Mouse (Mus musculus): ENCODE data around the gene 4430402I18Rik.

The 4430402I18Rik gene

GRCm38 (mm10) chr19:28969231-28969630 lies 1.6 kb upstream of the 4430402I18Rik start:
- DNase-seq (ENCODE audit: inconsistent age in 2 of 2, low spot score in 1 of 2) = peak; percentile 45 to 81

GRCm38 (mm10) chr19:28968178-28968577 lies 578 bp upstream of the 4430402I18Rik start:
- peak in 1 of 2 experiments; percentile 63 for DNase-seq (ENCODE audit: inconsistent age in 2 of 2, low spot score in 1 of 2)

- no peak for DNase-seq (ENCODE audit: inconsistent age in 2 of 2, low spot score in 1 of 2)
These were observed 3.1 kb downstream of the 4430402I18Rik start for GRCm38 (mm10) chr19:28964552-28964903.

GRCm38 (mm10) chr19:28963842-28964551 lies 3.6 kb downstream of the 4430402I18Rik start, which contains the start of gene Plpp6:
TSS of gene Plpp6 (plus strand) at chr19:28963953.
- peak; percentile 87 to 95 for DNase-seq (ENCODE audit: inconsistent age in 2 of 2, low spot score in 1 of 2)

- DNase-seq (ENCODE audit: inconsistent age in 2 of 2, low spot score in 1 of 2) = no peak
These were observed 4.1 kb downstream of the 4430402I18Rik start for GRCm38 (mm10) chr19:28963513-28963841.

GRCm38 (mm10) chr19:28963113-28963512 lies 4.5 kb downstream of the 4430402I18Rik start:
- peak in 1 of 2 experiments; percentile 52 for DNase-seq (ENCODE audit: inconsistent age in 2 of 2, low spot score in 1 of 2)

- DNase-seq (ENCODE audit: inconsistent age in 2 of 2, low spot score in 1 of 2) = no peak
These were observed 16.3 kb downstream of the 4430402I18Rik start for GRCm38 (mm10) chr19:28951251-28951650.

- peak in 1 of 2 experiments; percentile 68 for DNase-seq (ENCODE audit: inconsistent age in 2 of 2, low spot score in 1 of 2)
These were observed 20.3 kb downstream of the 4430402I18Rik start for GRCm38 (mm10) chr19:28947311-28947710.

GRCm38 (mm10) chr19:28946782-28947181 lies 20.8 kb downstream of the 4430402I18Rik start:
- no peak for DNase-seq (ENCODE audit: inconsistent age in 2 of 2, low spot score in 1 of 2)

- DNase-seq (ENCODE audit: inconsistent age in 2 of 2, low spot score in 1 of 2) = no peak
These were observed 26.3 kb downstream of the 4430402I18Rik start for GRCm38 (mm10) chr19:28941271-28941670.

GRCm38 (mm10) chr19:28940135-28940874 lies 27.3 kb downstream of the 4430402I18Rik start:
- peak in 1 of 2 experiments; percentile 62 for DNase-seq (ENCODE audit: inconsistent age in 2 of 2, low spot score in 1 of 2)

- DNase-seq (ENCODE audit: inconsistent age in 2 of 2, low spot score in 1 of 2) = peak; percentile 63 to 89
These were observed 32.7 kb downstream of the 4430402I18Rik start for GRCm38 (mm10) chr19:28934897-28935296.

- DNase-seq (ENCODE audit: inconsistent age in 2 of 2, low spot score in 1 of 2) = peak in 1 of 2 experiments; percentile 25
These were observed 38.6 kb downstream of the 4430402I18Rik start for GRCm38 (mm10) chr19:28929034-28929433.

- no peak for DNase-seq (ENCODE audit: inconsistent age in 2 of 2, low spot score in 1 of 2)
These were observed 40.2 kb downstream of the 4430402I18Rik start for GRCm38 (mm10) chr19:28927396-28927795.

GRCm38 (mm10) chr19:28926366-28926765 lies 41.2 kb downstream of the 4430402I18Rik start:
- DNase-seq (ENCODE audit: inconsistent age in 2 of 2, low spot score in 1 of 2) = peak; percentile 77 to 87

- DNase-seq (ENCODE audit: inconsistent age in 2 of 2, low spot score in 1 of 2) = peak in 1 of 2 experiments; percentile 32
These were observed 49.8 kb downstream of the 4430402I18Rik start for GRCm38 (mm10) chr19:28917839-28918238.

- DNase-seq (ENCODE audit: inconsistent age in 2 of 2, low spot score in 1 of 2) = no peak
These were observed 51.1 kb downstream of the 4430402I18Rik start for GRCm38 (mm10) chr19:28916492-28916891.

GRCm38 (mm10) chr19:28915602-28916250 lies 51.9 kb downstream of the 4430402I18Rik start:
- no peak for DNase-seq (ENCODE audit: inconsistent age in 2 of 2, low spot score in 1 of 2)

- no peak for DNase-seq (ENCODE audit: inconsistent age in 2 of 2, low spot score in 1 of 2)
These were observed 53.0 kb downstream of the 4430402I18Rik start for GRCm38 (mm10) chr19:28914598-28914997.

- DNase-seq (ENCODE audit: inconsistent age in 2 of 2, low spot score in 1 of 2) = no peak
These were observed 58.9 kb downstream of the 4430402I18Rik start for GRCm38 (mm10) chr19:28908693-28909092.

- no peak for DNase-seq (ENCODE audit: inconsistent age in 2 of 2, low spot score in 1 of 2)
These were observed 59.4 kb downstream of the 4430402I18Rik start for GRCm38 (mm10) chr19:28908186-28908585.
